Mouse (Mus musculus) embryonic facial prominence, embryonic 15.5 days (tissue): ENCODE data around the gene St8sia6. TPM values are rescaled to one million over a fixed set of nuclear protein-coding genes. Genes with fewer than 3 reads are reported as not detected.

ENCODE experiments used
- ATAC-seq: fragments of 200-750 bp; cut with Nextera tagmentation; 2 replicates; pipeline ENCODE4 v1.8.0; 2017; ENCODE audit warnings: low read depth, moderate TSS enrichment; ENCODE audit not compliant: insufficient number of reproducible peaks, low FRiP score, low TSS enrichment
- H3K27ac ChIP-seq: fragments of 300-500 bp; sonication (generic); replicated peaks from 2 replicates; pipeline ENCODE4 v1.5.1; 2015; ENCODE audit warnings: mild to moderate bottlenecking, inconsistent platforms
- H3K27me3 ChIP-seq: fragments of 300-500 bp; sonication (generic); 2 replicates; pipeline ENCODE4 v1.6.1; 2015; ENCODE audit warnings: inconsistent platforms
- H3K36me3 ChIP-seq: fragments of 300-500 bp; sonication (generic); 2 replicates; pipeline ENCODE4 v1.6.1; 2015; ENCODE audit warnings: mild to moderate bottlenecking, inconsistent platforms
- H3K4me1 ChIP-seq: fragments of 300-500 bp; sonication (generic); 2 replicates; pipeline ENCODE4 v1.6.1; 2015; ENCODE audit warnings: inconsistent platforms
- H3K4me2 ChIP-seq: fragments of 300-500 bp; sonication (generic); replicated peaks from 2 replicates; pipeline ENCODE4 v1.6.1; 2015; ENCODE audit warnings: mild to moderate bottlenecking, inconsistent platforms
- H3K4me3 ChIP-seq: fragments of 300-500 bp; sonication (generic); replicated peaks from 2 replicates; pipeline ENCODE4 v1.5.1; 2015; ENCODE audit warnings: mild to moderate bottlenecking, inconsistent platforms
- H3K9ac ChIP-seq: fragments of 300-500 bp; sonication (generic); 2 replicates; pipeline ENCODE4 v1.6.1; 2015; ENCODE audit warnings: inconsistent platforms
- H3K9me3 ChIP-seq: fragments of 300-500 bp; sonication (generic); replicated peaks from 2 replicates; pipeline ENCODE4 v1.6.1; 2016; ENCODE audit warnings: inconsistent platforms
- WGBS: fragments of 180-500 bp; shearing (Covaris S2); methylation state at CpG from one replicate; pipeline ENCODE4 v1.1.7; 2015; 5-methylcytosine and 5-hydroxymethylcytosine counted together
- polyA plus RNA-seq: library from polyadenylated mRNA; unstranded; fragments of >200 nt; fragmentation: Nextera tagmentation; extraction: Ambion mirVana; gene quantifications from 2 replicates; pipeline ENCODE4 v1.2.1, GENCODE M21; 2015

The St8sia6 gene
- polyA plus RNA-seq, 1 experiment from 2014 or later, result 2.5 TPM

DNA sequence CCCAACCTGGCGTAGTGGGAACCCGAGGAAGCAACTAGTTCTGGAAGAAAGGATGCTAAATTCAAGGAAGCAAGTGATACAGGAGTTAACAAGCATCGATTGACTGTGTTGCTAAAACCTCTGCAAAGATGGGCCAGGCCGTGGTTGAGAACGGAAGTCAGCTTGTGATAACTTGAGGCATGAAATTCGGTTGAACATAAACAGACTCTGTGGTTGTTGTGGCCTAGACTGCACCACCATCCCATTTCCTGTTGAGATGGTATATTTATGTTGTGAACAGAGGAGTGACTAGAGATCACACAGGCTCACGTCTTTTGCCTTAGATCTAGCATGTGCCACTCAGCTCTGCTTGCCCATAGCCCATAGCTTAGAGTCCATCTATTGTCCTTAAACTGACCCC, 36.5 kb downstream of the St8sia6 start:
- no peak overlapping the region for H3K4me3 ChIP-seq
- H3K27me3 ChIP-seq, result no peaks in the 10 kb centered on the region
- WGBS, result 66% methylated on average over 7 of the region's 7 CpGs
- no peaks in the 10 kb centered on the region for H3K36me3 ChIP-seq
- H3K9ac ChIP-seq, result no peak overlapping the region
- H3K4me2 ChIP-seq, result no peak overlapping the region
- no peak overlapping the region for H3K27ac ChIP-seq
- H3K4me1 ChIP-seq, result no peaks in the 10 kb centered on the region
- ATAC-seq, result no peak
- H3K9me3 ChIP-seq, result no peaks in the 10 kb centered on the region

DNA sequence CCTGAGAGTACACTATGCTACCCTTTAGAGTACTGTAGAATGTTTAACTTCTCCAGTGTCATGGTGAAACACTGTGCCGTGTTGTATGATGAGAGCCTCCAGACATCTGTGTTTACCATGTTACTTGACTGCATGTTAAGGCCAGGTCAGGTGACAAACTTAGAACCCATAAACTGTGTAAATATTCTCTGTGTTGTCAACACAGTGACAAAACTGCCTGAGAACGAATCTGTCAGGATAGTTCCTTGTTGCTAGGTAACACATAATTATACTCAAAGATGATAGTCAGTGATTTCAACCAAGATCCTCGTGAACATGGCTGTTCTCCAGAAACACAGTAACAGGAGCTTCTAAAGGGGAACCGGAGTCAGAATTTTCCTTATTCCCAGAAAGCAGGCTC, 38.1 kb downstream of the St8sia6 start:
- Histone ChIP-seq H3K4me1 (no peaks in the 10 kb centered on the region), H3K4me2 (no peak overlapping the region), H3K9ac (no peak overlapping the region), H3K9me3 (no peaks in the 10 kb centered on the region), H3K36me3 (no peaks in the 10 kb centered on the region), H3K4me3 (no peak overlapping the region), H3K27ac (no peak overlapping the region), H3K27me3 (no peaks in the 10 kb centered on the region)
- 69% methylated on average over 4 of the region's 4 CpGs for WGBS
- no peak for ATAC-seq

DNA sequence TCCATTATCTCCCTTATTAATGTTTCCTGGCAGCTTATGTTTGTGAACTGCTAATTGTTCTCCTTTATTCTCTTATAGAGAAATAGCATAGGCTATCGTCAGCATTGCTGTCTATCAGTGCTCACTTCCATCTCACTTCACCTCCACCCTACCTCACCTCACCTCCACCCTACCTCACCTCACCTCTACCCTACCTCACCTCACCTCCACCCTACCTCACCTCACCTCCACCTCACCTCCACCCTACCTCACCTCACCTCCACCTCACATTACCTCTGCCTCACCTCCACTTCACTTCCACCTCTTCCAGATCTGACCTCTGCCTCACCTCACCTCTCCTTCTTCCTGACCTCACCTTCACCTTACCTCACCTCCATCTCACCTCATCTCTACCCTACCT, 42.2 kb downstream of the St8sia6 start:
- 64% methylated on average over 1 of the region's 1 CpGs for WGBS
- Histone ChIP-seq H3K4me1 (no peaks in the 10 kb centered on the region), H3K36me3 (no peaks in the 10 kb centered on the region), H3K4me3 (no peak overlapping the region), H3K27ac (no peak overlapping the region), H3K4me2 (no peak overlapping the region), H3K9me3 (no peaks in the 10 kb centered on the region), H3K27me3 (no peaks in the 10 kb centered on the region), H3K9ac (no peak overlapping the region)
- ATAC-seq, result no peak

DNA sequence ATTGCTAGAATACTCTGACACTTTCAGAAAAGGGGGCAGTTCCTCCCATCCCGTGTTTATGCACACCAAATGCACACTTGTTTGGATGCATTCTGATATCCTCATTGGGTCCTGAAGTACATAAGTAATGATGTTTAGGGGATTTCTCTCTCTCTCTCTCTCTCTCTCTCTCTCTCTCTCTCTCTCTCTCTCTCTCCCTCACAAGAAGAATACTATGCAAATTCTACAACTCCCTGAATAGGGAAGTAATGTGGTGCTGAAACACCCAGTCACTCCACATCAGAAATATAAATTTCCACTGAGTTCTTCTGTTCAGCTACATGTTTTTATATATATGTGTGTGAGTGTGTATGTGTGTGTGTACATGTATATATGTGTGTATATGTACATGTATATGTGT, 43.1 kb downstream of the St8sia6 start:
- Histone ChIP-seq H3K27me3 (no peaks in the 10 kb centered on the region), H3K36me3 (no peaks in the 10 kb centered on the region), H3K27ac (no peak overlapping the region), H3K4me1 (no peaks in the 10 kb centered on the region), H3K4me2 (no peak overlapping the region), H3K9ac (no peak overlapping the region), H3K9me3 (no peaks in the 10 kb centered on the region), H3K4me3 (no peak overlapping the region)
- WGBS, result 37% methylated on average over 1 of the region's 1 CpGs
- ATAC-seq, result no peak

DNA sequence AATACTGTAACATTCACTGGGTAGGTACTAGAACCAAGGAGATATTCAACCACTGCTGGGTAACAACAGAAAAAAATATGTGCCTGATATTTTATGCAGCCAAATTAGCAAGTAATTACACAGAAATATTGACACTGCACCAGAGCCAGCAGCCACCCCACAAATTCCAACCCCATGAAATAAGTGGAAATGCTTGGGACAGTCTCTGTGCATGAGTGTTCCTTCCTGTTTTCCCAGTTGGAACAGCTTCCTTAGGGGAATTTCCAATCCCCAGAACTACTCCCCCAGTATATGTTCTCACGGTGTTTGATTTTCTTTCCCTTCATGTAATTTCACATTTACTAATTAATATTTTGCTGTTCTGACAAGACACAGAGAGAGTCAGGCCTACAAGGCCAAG, 43.8 kb downstream of the St8sia6 start:
- no peaks in the 10 kb centered on the region for H3K4me1 ChIP-seq
- ATAC-seq, result no peak
- H3K4me3 ChIP-seq, result no peak overlapping the region
- H3K9ac ChIP-seq, result no peak overlapping the region
- no peaks in the 10 kb centered on the region for H3K9me3 ChIP-seq
- no peaks in the 10 kb centered on the region for H3K27me3 ChIP-seq
- no peak overlapping the region for H3K27ac ChIP-seq
- H3K36me3 ChIP-seq, result no peaks in the 10 kb centered on the region
- H3K4me2 ChIP-seq, result no peak overlapping the region
- WGBS, result 41% methylated on average over 1 of the region's 1 CpGs

DNA sequence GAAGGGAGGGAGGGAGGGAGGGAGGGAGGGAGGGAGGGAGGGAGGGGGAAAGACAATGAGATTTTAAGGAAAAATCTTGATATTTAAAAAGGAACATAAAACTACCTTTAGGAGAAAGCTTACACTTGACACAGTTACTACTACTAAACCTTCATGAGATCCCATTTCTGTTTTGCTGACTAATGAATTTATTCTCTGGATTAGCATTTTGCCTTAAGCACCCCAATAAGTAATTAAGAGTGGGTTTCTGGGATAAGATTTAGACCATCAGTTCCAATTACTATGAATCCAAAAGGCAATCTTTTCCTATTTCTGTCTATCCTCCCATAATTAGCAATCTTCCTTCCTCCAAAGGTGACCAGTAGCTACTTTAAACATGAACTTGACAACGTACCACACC, 44.7 kb downstream of the St8sia6 start:
- Histone ChIP-seq H3K4me3 (no peak overlapping the region), H3K36me3 (no peaks in the 10 kb centered on the region), H3K4me1 (no peaks in the 10 kb centered on the region), H3K9ac (no peak overlapping the region), H3K27me3 (no peaks in the 10 kb centered on the region), H3K9me3 (no peaks in the 10 kb centered on the region), H3K4me2 (no peak overlapping the region), H3K27ac (no peak overlapping the region)
- no peak for ATAC-seq
- WGBS, result 81% methylated on average over 1 of the region's 1 CpGs

DNA sequence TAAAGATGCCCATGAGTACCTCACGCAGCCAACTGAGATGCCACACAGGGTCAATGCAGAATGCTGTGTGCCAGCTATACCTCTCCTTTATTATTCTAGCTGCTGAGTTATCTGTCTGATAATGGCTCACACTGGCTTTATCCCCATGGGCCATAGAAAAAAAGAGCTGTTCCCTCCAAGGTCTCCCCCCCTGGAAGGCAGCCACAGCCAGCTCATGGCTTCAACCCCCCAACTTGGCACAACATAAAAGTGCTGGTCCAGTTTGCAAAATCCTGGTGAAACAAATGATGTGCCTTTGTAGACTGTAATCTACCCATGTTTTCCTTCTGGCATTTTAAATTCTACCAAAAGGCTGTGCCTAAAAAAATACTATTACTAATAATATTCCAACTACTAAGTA, 46.3 kb downstream of the St8sia6 start:
- Histone ChIP-seq H3K9ac (no peak overlapping the region), H3K36me3 (no peaks in the 10 kb centered on the region), H3K9me3 (no peaks in the 10 kb centered on the region), H3K4me1 (no peaks in the 10 kb centered on the region), H3K27ac (no peak overlapping the region), H3K27me3 (no peaks in the 10 kb centered on the region), H3K4me3 (no peak overlapping the region), H3K4me2 (no peak overlapping the region)
- WGBS, result 92% methylated on average over 1 of the region's 1 CpGs
- ATAC-seq, result no peak

DNA sequence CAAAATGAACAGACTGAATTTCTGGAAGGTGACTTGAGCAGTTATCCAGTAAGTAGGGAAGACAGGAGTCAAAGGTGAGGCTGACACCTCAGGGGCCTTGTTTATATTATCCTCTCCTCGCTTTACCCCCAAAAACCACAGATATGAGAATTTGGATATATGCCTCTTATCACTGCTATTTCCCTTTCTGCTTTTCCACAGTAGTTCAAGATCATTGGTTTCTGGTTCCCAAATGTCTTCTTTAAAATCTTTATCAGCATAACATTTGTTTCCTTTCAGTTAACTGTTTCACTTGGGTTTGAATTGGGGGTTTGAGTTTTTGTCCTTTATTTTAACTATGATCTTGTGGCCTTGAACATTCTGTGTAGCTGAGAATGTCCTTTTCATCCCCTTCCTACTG, 47.8 kb downstream of the St8sia6 start:
- H3K9ac ChIP-seq, result no peak overlapping the region
- H3K27ac ChIP-seq, result no peak overlapping the region
- no peaks in the 10 kb centered on the region for H3K36me3 ChIP-seq
- WGBS, result 74% methylated on average over 1 of the region's 1 CpGs
- H3K4me3 ChIP-seq, result no peak overlapping the region
- H3K4me1 ChIP-seq, result no peaks in the 10 kb centered on the region
- ATAC-seq, result no peak
- no peak overlapping the region for H3K4me2 ChIP-seq
- H3K27me3 ChIP-seq, result no peaks in the 10 kb centered on the region
- no peaks in the 10 kb centered on the region for H3K9me3 ChIP-seq

DNA sequence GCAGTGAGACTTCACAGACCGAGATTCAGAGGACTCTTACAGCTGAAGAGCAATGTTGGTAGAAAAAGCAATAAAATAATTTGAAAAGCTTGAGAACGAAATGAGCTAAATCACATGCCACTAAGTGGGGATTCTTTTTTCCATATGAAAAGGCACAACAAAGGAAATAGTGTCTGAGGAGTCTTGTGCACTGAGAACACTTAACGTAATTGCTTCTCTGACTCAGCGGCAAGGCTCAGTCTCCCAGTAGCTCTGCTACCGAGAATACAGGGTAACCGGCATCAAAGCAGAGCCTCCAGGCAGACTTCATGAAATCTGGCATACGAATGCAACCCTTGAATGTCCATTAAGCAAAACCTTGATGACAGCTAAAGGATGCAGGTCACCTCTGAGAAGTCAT, 55.2 kb downstream of the St8sia6 start:
- H3K9me3 ChIP-seq, result no peaks in the 10 kb centered on the region
- H3K4me2 ChIP-seq, result no peak overlapping the region
- H3K9ac ChIP-seq, result no peak overlapping the region
- no peaks in the 10 kb centered on the region for H3K4me1 ChIP-seq
- no peak overlapping the region for H3K27ac ChIP-seq
- no peaks in the 10 kb centered on the region for H3K27me3 ChIP-seq
- no peak overlapping the region for H3K4me3 ChIP-seq
- WGBS, result 36% methylated on average over 7 of the region's 7 CpGs
- H3K36me3 ChIP-seq, result no peaks in the 10 kb centered on the region
- no peak for ATAC-seq

DNA sequence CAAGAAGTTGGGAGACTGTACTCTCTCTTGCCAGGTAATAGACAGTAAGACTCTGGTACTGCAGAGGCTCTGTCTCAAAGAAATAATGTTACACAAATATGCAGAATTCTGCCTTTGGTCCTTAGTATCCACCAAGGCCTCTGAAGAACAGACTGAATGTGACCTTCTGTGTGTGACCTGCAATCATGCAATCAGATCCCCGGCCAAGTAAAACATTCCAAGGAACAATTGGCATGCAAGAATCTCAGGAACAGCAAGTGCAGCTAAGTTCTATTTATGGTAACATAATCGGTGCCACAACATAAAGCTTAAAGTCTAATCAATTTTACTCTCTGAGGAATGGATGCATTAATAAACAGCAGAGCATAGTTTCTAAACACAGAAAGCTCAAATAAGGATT, 66.0 kb downstream of the St8sia6 start:
- 45% methylated on average over 2 of the region's 2 CpGs for WGBS
- no peak overlapping the region for H3K4me3 ChIP-seq
- ATAC-seq, result no peak
- no peak overlapping the region for H3K4me2 ChIP-seq
- H3K27ac ChIP-seq, result no peak overlapping the region
- H3K27me3 ChIP-seq, result no peaks in the 10 kb centered on the region
- no peaks in the 10 kb centered on the region for H3K9me3 ChIP-seq
- H3K9ac ChIP-seq, result no peak overlapping the region
- H3K36me3 ChIP-seq, result no peaks in the 10 kb centered on the region
- H3K4me1 ChIP-seq, result no peaks in the 10 kb centered on the region

DNA sequence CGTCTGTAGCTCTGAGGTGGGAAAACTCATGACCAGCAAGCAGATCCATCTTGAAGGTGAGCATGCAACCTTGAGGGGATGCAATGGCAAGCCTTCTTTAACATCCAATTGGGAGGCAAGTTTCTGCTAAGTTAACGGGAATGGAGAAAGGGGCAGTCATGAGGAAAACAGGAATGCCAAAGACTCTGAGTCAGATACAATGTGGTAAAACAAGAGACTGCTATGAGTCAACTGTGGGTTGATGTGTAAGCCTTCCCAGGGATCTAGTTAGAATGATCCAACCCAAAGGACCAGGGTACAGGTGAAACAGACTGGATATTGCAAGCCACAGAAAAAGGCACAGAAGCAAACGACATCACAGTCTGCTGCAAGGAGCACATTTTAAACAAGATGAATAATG, 68.3 kb downstream of the St8sia6 start:
- Histone ChIP-seq H3K9me3 (no peaks in the 10 kb centered on the region), H3K9ac (no peak overlapping the region), H3K4me1 (no peaks in the 10 kb centered on the region), H3K27ac (no peak overlapping the region), H3K36me3 (no peaks in the 10 kb centered on the region), H3K4me3 (no peak overlapping the region), H3K27me3 (no peaks in the 10 kb centered on the region), H3K4me2 (no peak overlapping the region)
- 79% methylated on average over 3 of the region's 3 CpGs for WGBS
- no peak for ATAC-seq

DNA sequence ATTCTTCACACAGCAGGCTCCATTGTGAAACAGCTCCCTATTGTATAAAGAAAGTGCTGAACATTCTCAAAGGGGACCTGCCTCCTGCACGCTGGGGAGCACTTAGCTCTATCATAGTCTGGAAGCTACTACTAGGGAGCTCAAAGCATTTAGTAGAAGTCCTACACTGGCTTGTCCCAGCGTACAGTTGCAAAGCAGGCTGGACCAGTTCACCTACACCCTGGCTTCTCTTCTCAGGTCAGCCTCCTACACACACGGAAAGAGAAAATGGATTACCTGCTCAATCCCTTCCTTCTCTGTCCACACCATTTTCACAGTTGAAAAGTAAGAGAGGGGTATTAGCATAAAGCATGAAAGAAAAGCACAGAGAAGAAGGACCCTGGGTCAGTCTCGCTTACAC, 71.6 kb downstream of the St8sia6 start:
- 61% methylated on average over 4 of the region's 4 CpGs for WGBS
- Histone ChIP-seq H3K4me1 (no peaks in the 10 kb centered on the region), H3K27ac (no peak overlapping the region), H3K27me3 (no peaks in the 10 kb centered on the region), H3K4me2 (no peak overlapping the region), H3K9ac (no peak overlapping the region), H3K9me3 (no peaks in the 10 kb centered on the region), H3K4me3 (no peak overlapping the region), H3K36me3 (no peaks in the 10 kb centered on the region)
- 0 out of 2 replicates have a peak, but pooled peaks have one; percentile 34 for ATAC-seq
